Comparison of ENCODE assay signal across 8 mouse cellular contexts in genomic region chr10:93540431-93541210, GRCm38 (mm10). TPM values are rescaled to one million over a fixed set of nuclear protein-coding genes. Genes with fewer than 3 reads are reported as not detected.
A peak's percentile ranks its signal among the peaks of the same experiment; 100 is the strongest.
DNase-seq lines count a peak whose midpoint lies in the region; ATAC-seq lines count a peak whose summit lies in the region.

Ccdc38 (plus strand) TSS chr10:93540632.

- DNase-seq in lung, postnatal 25 days (ENCODE audit: low spot score), result no peak
- DNase-seq in embryonic facial prominence, embryonic 14.5 days (ENCODE audit: low spot score), result no peak
- DNase-seq in midbrain, embryonic 14.5 days, result no peak
- no peak for DNase-seq in urinary bladder, postnatal 14 days (ENCODE audit: low spot score)
- DNase-seq in urinary bladder, postnatal 4 days (ENCODE audit: low spot score in 2 of 2), result no peak
- no peak for DNase-seq in layer of hippocampus, postnatal 10 days (ENCODE audit: low spot score in 2 of 2)

- peak within 1 kb of the TSS; percentile 49 for H3K9ac ChIP-seq in lung, embryonic 16.5 days (ENCODE audit: low read length)
- peak within 1 kb of the TSS; percentile 50 for H3K9ac ChIP-seq in embryonic facial prominence, embryonic 14.5 days (ENCODE audit: low read depth, low read length)
- H3K9ac ChIP-seq in intestine, embryonic 15.5 days, result peak within 1 kb of the TSS; percentile 27
- H3K9ac ChIP-seq in midbrain, embryonic 14.5 days (replicated peaks; ENCODE audit: low read length), result peak within 1 kb of the TSS; percentile 4; the same call in 1 of the 2 replicates

- WGBS in lung, embryonic 16.5 days, result 54% methylated on average over 17 of the region's 17 CpGs
- WGBS in embryonic facial prominence, embryonic 14.5 days, result 69% methylated on average over 17 of the region's 17 CpGs
- 54% methylated on average over 17 of the region's 17 CpGs for WGBS in intestine, embryonic 15.5 days
- 67% methylated on average over 17 of the region's 17 CpGs for WGBS in midbrain, embryonic 14.5 days

- ATAC-seq in lung, embryonic 16.5 days (ENCODE audit: low read depth), result peak; percentile 19; the same call in 1 of the 2 replicates
- no peak for ATAC-seq in embryonic facial prominence, embryonic 14.5 days (ENCODE audit: low read depth)
- ATAC-seq in intestine, embryonic 15.5 days, result peak; percentile 2; the same call in 1 of the 2 replicates
- ATAC-seq in midbrain, embryonic 14.5 days (ENCODE audit: low FRiP score, low TSS enrichment), result no peak

- peak within 1 kb of the TSS; percentile 82 for H3K4me2 ChIP-seq in lung, embryonic 16.5 days (ENCODE audit: low read depth, low read length)
- H3K4me2 ChIP-seq in embryonic facial prominence, embryonic 14.5 days (ENCODE audit: low read depth, low read length), result peak within 1 kb of the TSS; percentile 90
- H3K4me2 ChIP-seq in intestine, embryonic 15.5 days (replicated peaks), result peak within 1 kb of the TSS; percentile 76
- peak within 1 kb of the TSS; percentile 62 for H3K4me2 ChIP-seq in midbrain, embryonic 14.5 days (ENCODE audit: low read length)

- H3K27ac ChIP-seq in lung, embryonic 16.5 days (ENCODE audit: low read length), result peak within 1 kb of the TSS; percentile 41
- no peak within 1 kb of the TSS for H3K27ac ChIP-seq in embryonic facial prominence, embryonic 14.5 days (replicated peaks; ENCODE audit: low read depth, low read length)
- H3K27ac ChIP-seq in intestine, embryonic 15.5 days, result no peak within 1 kb of the TSS
- no peak within 1 kb of the TSS for H3K27ac ChIP-seq in midbrain, embryonic 14.5 days (replicated peaks; ENCODE audit: low read depth, low read length)

- no peaks in the 10 kb centered on the region for H3K9me3 ChIP-seq in lung, embryonic 16.5 days (ENCODE audit: control insufficient read depth, low read length)
- H3K9me3 ChIP-seq in embryonic facial prominence, embryonic 14.5 days (ENCODE audit: control insufficient read depth, low read length), result no peaks in the 10 kb centered on the region
- H3K9me3 ChIP-seq in intestine, embryonic 15.5 days, result no peaks in the 10 kb centered on the region
- no peaks in the 10 kb centered on the region for H3K9me3 ChIP-seq in midbrain, embryonic 14.5 days (ENCODE audit: control insufficient read depth, low read length)

- H3K36me3 ChIP-seq in lung, embryonic 16.5 days (ENCODE audit: control insufficient read depth, insufficient read depth, low read length), result no peaks in the 10 kb centered on the region
- no peaks in the 10 kb centered on the region for H3K36me3 ChIP-seq in embryonic facial prominence, embryonic 14.5 days (ENCODE audit: control insufficient read depth, insufficient read depth, low read length)
- H3K36me3 ChIP-seq in intestine, embryonic 15.5 days, result no peaks in the 10 kb centered on the region
- H3K36me3 ChIP-seq in midbrain, embryonic 14.5 days (ENCODE audit: control insufficient read depth, insufficient read depth, low read length), result no peaks in the 10 kb centered on the region

- H3K4me3 ChIP-seq in lung, embryonic 16.5 days (ENCODE audit: low read length), result peak within 1 kb of the TSS; percentile 50
- H3K4me3 ChIP-seq in embryonic facial prominence, embryonic 14.5 days (ENCODE audit: low read depth, low read length), result peak within 1 kb of the TSS; percentile 42
- H3K4me3 ChIP-seq in intestine, embryonic 15.5 days (replicated peaks), result peak within 1 kb of the TSS; percentile 39
- H3K4me3 ChIP-seq in midbrain, embryonic 14.5 days (replicated peaks; ENCODE audit: low read depth, low read length), result peak within 1 kb of the TSS; percentile 32

- H3K4me1 ChIP-seq in lung, embryonic 16.5 days (replicated peaks; ENCODE audit: control insufficient read depth, insufficient read depth, low read length), result peaks cover 6% of the 10 kb centered on the region
- peaks cover 6% of the 10 kb centered on the region for H3K4me1 ChIP-seq in embryonic facial prominence, embryonic 14.5 days (ENCODE audit: control insufficient read depth, insufficient read depth, low read length)
- peaks cover 6% of the 10 kb centered on the region for H3K4me1 ChIP-seq in intestine, embryonic 15.5 days (replicated peaks)
- H3K4me1 ChIP-seq in midbrain, embryonic 14.5 days (ENCODE audit: control insufficient read depth, insufficient read depth, low read length), result 0 out of 2 replicates have a peak, but pooled peaks cover 6% of the 10 kb centered on the region

- H3K27me3 ChIP-seq in lung, embryonic 16.5 days (ENCODE audit: control insufficient read depth, insufficient read depth, low read depth, low read length), result no peaks in the 10 kb centered on the region; the same call in 1 of the 2 replicates
- peaks cover 5% of the 10 kb centered on the region; the same call in 1 of the 2 replicates for H3K27me3 ChIP-seq in embryonic facial prominence, embryonic 14.5 days (replicated peaks; ENCODE audit: control insufficient read depth, insufficient read depth, low read length)
- H3K27me3 ChIP-seq in intestine, embryonic 15.5 days (replicated peaks), result no peaks in the 10 kb centered on the region
- H3K27me3 ChIP-seq in midbrain, embryonic 14.5 days (ENCODE audit: control insufficient read depth, insufficient read depth, low read length), result peaks cover 3% of the 10 kb centered on the region; the same call in 1 of the 2 replicates

RNA-seq across cellular contexts. Expression of gene Ccdc38, which starts in this region (rescaled TPM):
- 0.24 and 0.74 TPM in 2 replicates for polyA plus RNA-seq in lung, embryonic 16.5 days (2015; fragmentation: Nextera tagmentation; extraction: Ambion mirVana)
- polyA plus RNA-seq in embryonic facial prominence, embryonic 14.5 days (2014; fragmentation: Nextera tagmentation; extraction: Ambion mirVana), result 0.71 and 0.90 TPM in 2 replicates
- 0.29 and 0.33 TPM in 2 replicates for polyA plus RNA-seq in intestine, embryonic 15.5 days (2015; fragmentation: Nextera tagmentation; extraction: Ambion mirVana)
- 0.34 and 0.53 TPM in 2 replicates for polyA plus RNA-seq in midbrain, embryonic 14.5 days (2014; fragmentation: Nextera tagmentation; extraction: Ambion mirVana)
- total RNA-seq in layer of hippocampus, postnatal 10 days (2021), result not detected

Comparison
In these comparisons a context has a peak if more than half of its experiments do, and no peak if none do; other contexts are left out.
1. Peak in ATAC-seq, H3K4me3 ChIP-seq, H3K27ac ChIP-seq, H3K9ac ChIP-seq and H3K4me2 ChIP-seq in lung, embryonic 16.5 days; RNA of the gene not detected or under 1 TPM.
2. Peak in ATAC-seq, H3K4me3 ChIP-seq, H3K9ac ChIP-seq and H3K4me2 ChIP-seq in intestine, embryonic 15.5 days; RNA of the gene not detected or under 1 TPM.